In the genomic region with DNA sequence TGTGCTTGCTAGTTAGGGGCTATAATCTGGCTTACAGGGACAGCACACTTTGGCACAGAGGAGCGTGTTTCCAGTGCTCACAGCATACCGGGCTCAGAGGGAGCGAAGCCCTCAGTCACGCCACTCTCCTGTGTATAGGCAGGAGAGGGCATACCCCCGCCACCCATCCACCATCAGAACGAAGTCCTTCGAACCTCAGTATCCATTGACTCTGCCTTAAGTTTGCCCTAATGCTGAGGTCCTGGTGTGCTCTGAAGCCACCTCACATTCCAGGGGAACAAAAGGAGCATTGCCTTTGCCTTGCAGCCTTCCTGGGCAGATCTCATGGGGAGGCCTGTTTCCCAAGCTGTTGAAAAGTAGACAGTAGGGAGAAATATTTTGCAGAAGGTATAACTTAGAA, we compare ENCODE assay signal across 29 mouse cellular contexts.
"Had no signal": no experiment of that assay in that cellular context is flagged by ENCODE, and none has a peak within 500 bp of the region (broad histone marks: within the 10 kb centered on the region; RNA-seq: fewer than 3 reads in every experiment).

No protein-coding gene starts in this region.

- DNase-seq: left cerebral cortex, postnatal 4 days; liver; liver, embryonic 13.5 days; liver, postnatal 0 days; lung, adult 18-20 months; lung, adult 2 months; lung, embryonic 14.5 days; lung, postnatal 10 days; lung, postnatal 14 days; lung, postnatal 36 days; lung, postnatal 4 days had no signal

- H3K9ac ChIP-seq: limb, embryonic 12.5 days; limb, embryonic 13.5 days; limb, embryonic 15.5 days; liver, embryonic 12.5 days; liver, embryonic 13.5 days; liver, embryonic 14.5 days; liver, embryonic 15.5 days; liver, postnatal 0 days; lung, embryonic 14.5 days; lung, embryonic 15.5 days; midbrain, embryonic 12.5 days; midbrain, embryonic 15.5 days; neural tube, embryonic 12.5 days had no signal

- ATAC-seq: liver, embryonic 12.5 days; liver, postnatal 0 days; lung, postnatal 0 days; midbrain, embryonic 15.5 days; midbrain, embryonic 16.5 days had no signal

- H3K4me3 ChIP-seq: left cerebral cortex, adult 2 months; limb, embryonic 10.5 days; limb, embryonic 12.5 days; limb, embryonic 13.5 days; limb, embryonic 15.5 days; liver, embryonic 12.5 days; liver, embryonic 13.5 days; liver, embryonic 15.5 days; lung, embryonic 15.5 days; megakaryocyte, embryonic 14.5 days; midbrain, embryonic 12.5 days; midbrain, embryonic 15.5 days; myocyte; neural tube, embryonic 12.5 days had no signal

- H3K4me1 ChIP-seq: limb, embryonic 12.5 days; limb, embryonic 15.5 days; liver, embryonic 12.5 days; liver, embryonic 13.5 days; liver, embryonic 15.5 days; lung, embryonic 15.5 days; megakaryocyte, embryonic 14.5 days had no signal

- H3K27ac ChIP-seq: left cerebral cortex, adult 2 months; limb, embryonic 10.5 days; limb, embryonic 12.5 days; limb, embryonic 13.5 days; limb, embryonic 15.5 days; liver, embryonic 12.5 days; liver, embryonic 13.5 days; liver, embryonic 14.5 days; liver, embryonic 15.5 days; lung, embryonic 15.5 days; macrophage; midbrain, embryonic 12.5 days; midbrain, embryonic 15.5 days; neural tube, embryonic 12.5 days had no signal

- H3K27me3 ChIP-seq: limb, embryonic 12.5 days; limb, embryonic 13.5 days; limb, embryonic 15.5 days; liver, embryonic 12.5 days; liver, embryonic 13.5 days; liver, embryonic 15.5 days; lung, embryonic 15.5 days; megakaryocyte, embryonic 14.5 days; midbrain, embryonic 12.5 days; midbrain, embryonic 15.5 days; neural tube, embryonic 12.5 days had no signal

- H3K9me3 ChIP-seq: limb, embryonic 10.5 days; limb, embryonic 12.5 days; limb, embryonic 13.5 days; limb, embryonic 15.5 days; liver, embryonic 12.5 days; liver, embryonic 13.5 days; liver, embryonic 15.5 days; lung, embryonic 15.5 days; megakaryocyte, embryonic 14.5 days; midbrain, embryonic 12.5 days; midbrain, embryonic 15.5 days; neural tube, embryonic 12.5 days had no signal

- H3K4me2 ChIP-seq: limb, embryonic 12.5 days; limb, embryonic 13.5 days; limb, embryonic 15.5 days; liver, embryonic 11.5 days; liver, embryonic 12.5 days; liver, embryonic 13.5 days; liver, embryonic 15.5 days; lung, embryonic 14.5 days; lung, embryonic 15.5 days; midbrain, embryonic 12.5 days; midbrain, embryonic 15.5 days; neural tube, embryonic 12.5 days had no signal

- H3K36me3 ChIP-seq: limb, embryonic 10.5 days; limb, embryonic 12.5 days; limb, embryonic 13.5 days; limb, embryonic 15.5 days; liver, embryonic 12.5 days; liver, embryonic 13.5 days; liver, embryonic 15.5 days; lung, embryonic 15.5 days; midbrain, embryonic 12.5 days; midbrain, embryonic 15.5 days; neural tube, embryonic 12.5 days had no signal
